In genomic region chr10:20992665-20993064, GRCm38 (mm10) we compare ENCODE assay signal across 8 mouse cellular contexts. TPM values are rescaled to one million over a fixed set of nuclear protein-coding genes. Genes with fewer than 3 reads are reported as not detected.
DNase-seq lines count a peak whose midpoint lies in the region; ATAC-seq and TF ChIP-seq lines count a peak whose summit lies in the region.

No protein-coding gene starts in this region.

- H3K4me1 ChIP-seq in spleen, adult 2 months (ENCODE audit: control insufficient read depth, insufficient read depth, insufficient read length) = no peaks in the 10 kb centered on the region
- H3K4me1 ChIP-seq in lung, postnatal 0 days (ENCODE audit: insufficient read depth, low read depth, low read length) = no peaks in the 10 kb centered on the region

- no peaks in the 10 kb centered on the region for H3K9me3 ChIP-seq in lung, postnatal 0 days (ENCODE audit: low read length)

- peaks cover 1% of the 10 kb centered on the region; the same call in 1 of the 2 replicates for H3K36me3 ChIP-seq in spleen, adult 2 months (ENCODE audit: control insufficient read depth, insufficient read depth, low read length)
- no peaks in the 10 kb centered on the region for H3K36me3 ChIP-seq in lung, postnatal 0 days (ENCODE audit: insufficient read depth, low read length)

- DNase-seq in adrenal gland, postnatal 10 days = peak; percentile 57
- no peak for DNase-seq in adrenal gland, postnatal 4 days (ENCODE audit: low spot score in 2 of 2)
- DNase-seq in spleen, adult 2 months (ENCODE audit: low read depth in 1 of 2, low spot score in 2 of 2) = peak; percentile 39 to 54
- DNase-seq in spleen, adult 12 weeks (ENCODE audit: low spot score) = no peak
- DNase-seq in embryo, embryonic 11 days = peak; percentile 62
- DNase-seq in lung, postnatal 0 days (ENCODE audit: low spot score) = peak; percentile 70
- DNase-seq in spleen, postnatal 36 days (ENCODE audit: low spot score in 2 of 2) = peak; percentile 49 to 54

- no peak for TF ChIP-seq POLR2A in spleen, adult 2 months (IDR thresholded peaks at IDR 0.05; ENCODE audit: low read depth, low read length)

- 26% methylated on average over 1 of the region's 1 CpGs for WGBS in spleen, adult 2 months
- WGBS in lung, postnatal 0 days = 46% methylated on average over 1 of the region's 1 CpGs

- H3K27ac ChIP-seq in spleen, adult 2 months (ENCODE audit: insufficient read depth, low read length) = no peak overlapping the region
- no peak overlapping the region for H3K27ac ChIP-seq in lung, postnatal 0 days (ENCODE audit: low read length)

- H3K27me3 ChIP-seq in spleen, adult 2 months (ENCODE audit: control insufficient read depth, insufficient read depth, low read length) = no peaks in the 10 kb centered on the region
- H3K27me3 ChIP-seq in lung, postnatal 0 days (replicated peaks; ENCODE audit: insufficient read depth, low read length) = no peaks in the 10 kb centered on the region

- no peak for TF ChIP-seq EP300 in lung, postnatal 0 days (IDR thresholded peaks at IDR 0.05)

- TF ChIP-seq CTCF in spleen, adult 2 months (IDR thresholded peaks at IDR 0.05; ENCODE audit: extremely low read depth, insufficient read depth, insufficient read length, insufficient replicate concordance) = peak; percentile 68; the same call in 1 of the 2 replicates
- TF ChIP-seq CTCF in lung, postnatal 0 days (IDR thresholded peaks at IDR 0.05) = peak; percentile 87

- H3K9ac ChIP-seq in lung, postnatal 0 days (replicated peaks; ENCODE audit: low read depth) = no peak overlapping the region

- no peak overlapping the region for H3K4me3 ChIP-seq in spleen, adult 2 months (ENCODE audit: extremely low read depth, insufficient read depth, insufficient read length)
- H3K4me3 ChIP-seq in lung, postnatal 0 days (ENCODE audit: low read depth, low read length) = no peak overlapping the region

- ATAC-seq in inflammation-experienced regulatory T-cells, adult 6 months = peak; percentile 95
- ATAC-seq in lung, postnatal 0 days = no peak

- H3K4me2 ChIP-seq in lung, postnatal 0 days (replicated peaks; ENCODE audit: low read depth, low read length) = no peak overlapping the region

RNA-seq across cellular contexts. Expression of gene Ahi1, which starts 40.3 kb away (rescaled TPM):
- total RNA-seq in adrenal gland, postnatal 10 days (2021) = 10 to 100 TPM; 22.7 to 24.4 TPM
- total RNA-seq in adrenal gland, postnatal 4 days (2021) = 10 to 100 TPM; 35.0 to 37.9 TPM
- polyA plus RNA-seq in spleen, adult 2 months (2012; rRNA removed) = 1.3 and 1.8 TPM in 2 replicates
- 10 to 100 TPM in 2 of 3 experiments, 1 to 10 TPM in 1; 9.8 to 17.5 (median 13.3) TPM for polyA plus RNA-seq in inflammation-experienced regulatory T-cells, adult 6 months (2017; shearing (Covaris generic))
- 3.2 and 3.4 TPM in 2 replicates for polyA plus RNA-seq in lung, postnatal 0 days (2015; fragmentation: Nextera tagmentation; extraction: Ambion mirVana)

Comparison
In these comparisons a context has a peak if more than half of its experiments do, and no peak if none do; other contexts are left out.
1. DNase-seq: peak in adrenal gland, postnatal 10 days (single experiment), spleen, adult 2 months (2 of 2), embryo, embryonic 11 days (single experiment), lung, postnatal 0 days (single experiment) and spleen, postnatal 36 days (2 of 2); none in adrenal gland, postnatal 4 days (0 of 2) and spleen, adult 12 weeks (single experiment).